Mouse (Mus musculus) testis, adult 2 months (tissue): Measurements from ENCODE around the gene Epha1. TPM values are rescaled to one million over a fixed set of nuclear protein-coding genes. Genes with fewer than 3 reads are reported as not detected.

Experiments used
- H3K27ac ChIP-seq: fragments of 200-500 bp; 2 replicates; pipeline ENCODE4 v1.5.1; 2012; ENCODE audit warnings: low read depth, low read length; ENCODE audit not compliant: control insufficient read depth, insufficient read depth
- H3K27me3 ChIP-seq: fragments of 200-500 bp; 2 replicates; pipeline ENCODE4 v1.6.1; 2012; ENCODE audit warnings: mild to moderate bottlenecking, low read length, moderate library complexity; ENCODE audit not compliant: control insufficient read depth, insufficient read depth
- H3K36me3 ChIP-seq: fragments of 200-500 bp; 2 replicates; pipeline ENCODE4 v1.6.1; 2012; ENCODE audit warnings: mild to moderate bottlenecking, low read length; ENCODE audit not compliant: control insufficient read depth, insufficient read depth
- H3K4me1 ChIP-seq: fragments of 200-500 bp; 2 replicates; pipeline ENCODE4 v1.6.1; 2012; ENCODE audit warnings: low read length; ENCODE audit not compliant: control insufficient read depth, insufficient read depth
- H3K4me3 ChIP-seq: fragments of 200-500 bp; 2 replicates; pipeline ENCODE4 v1.5.1; 2012; ENCODE audit warnings: low read depth, mild to moderate bottlenecking, low read length, moderate library complexity, mixed read lengths; ENCODE audit not compliant: control insufficient read depth
- CTCF ChIP-seq: fragments of 200-500 bp; IDR thresholded peaks from 2 replicates; pipeline ENCODE4 v1.5.1; 2012; ENCODE audit warnings: low read depth, mild to moderate bottlenecking, inconsistent platforms, low read length, moderate library complexity; ENCODE audit not compliant: control insufficient read depth, insufficient read depth, insufficient replicate concordance
- POLR2A ChIP-seq: fragments of 200-500 bp; IDR thresholded peaks from 2 replicates; pipeline ENCODE4 v1.6.1; 2012; ENCODE audit warnings: low read depth, mild to moderate bottlenecking, inconsistent platforms, low read length, moderate library complexity; ENCODE audit not compliant: control insufficient read depth
- polyA plus RNA-seq: library from polyadenylated mRNA; depleted of rRNA; stranded (reverse); fragments of >200 nt; gene quantifications from 2 replicates; pipeline ENCODE4 v1.2.3, GENCODE M21; 2012

Gene Epha1
- polyA plus RNA-seq, 1 experiment: 0.30 TPM

- Histone ChIP-seq H3K27ac (no peak overlapping the region), H3K36me3 (no peaks in the 10 kb centered on the region), H3K4me3 (no peak overlapping the region), H3K4me1 (peaks cover 8% of the 10 kb centered on the region), H3K27me3 (no peaks in the 10 kb centered on the region)
- TF ChIP-seq POLR2A (no peak), CTCF (no peak)
Observed at GRCm38 (mm10) chr6:42348281-42349005, 24.6 kb downstream of the Epha1 start.

- Histone ChIP-seq H3K4me3 (no peak overlapping the region), H3K27ac (no peak overlapping the region), H3K4me1 (peaks cover 6% of the 10 kb centered on the region), H3K27me3 (no peaks in the 10 kb centered on the region), H3K36me3 (no peaks in the 10 kb centered on the region)
- no peak for TF ChIP-seq CTCF
- TF ChIP-seq POLR2A: no peak
Observed at GRCm38 (mm10) chr6:42344255-42344654, 28.8 kb downstream of the Epha1 start.

- no peaks in the 10 kb centered on the region for H3K27me3 ChIP-seq
- no peak overlapping the region for H3K27ac ChIP-seq
- no peak for TF ChIP-seq POLR2A
- TF ChIP-seq CTCF: no peak
Observed at GRCm38 (mm10) chr6:42343361-42344120, 29.5 kb downstream of the Epha1 start.

GRCm38 (mm10) chr6:42342171-42342570 lies 30.9 kb downstream of the Epha1 start:
- Histone ChIP-seq H3K36me3 (no peaks in the 10 kb centered on the region), H3K27ac (no peak overlapping the region), H3K27me3 (no peaks in the 10 kb centered on the region), H3K4me3 (no peak overlapping the region), H3K4me1 (no peaks in the 10 kb centered on the region)
- no peak for TF ChIP-seq CTCF
- TF ChIP-seq POLR2A: no peak

More at GRCm38 (mm10) chr6:42343361-42344120, 29.5 kb downstream of the Epha1 start:
- H3K4me3 ChIP-seq: no peak overlapping the region
- no peaks in the 10 kb centered on the region for H3K36me3 ChIP-seq
- no peaks in the 10 kb centered on the region; the same call in 1 of the 2 replicates for H3K4me1 ChIP-seq

- Histone ChIP-seq H3K27ac (no peak overlapping the region), H3K4me1 (no peaks in the 10 kb centered on the region), H3K4me3 (no peak overlapping the region), H3K27me3 (no peaks in the 10 kb centered on the region), H3K36me3 (no peaks in the 10 kb centered on the region)
- no peak for TF ChIP-seq CTCF
- TF ChIP-seq POLR2A: no peak
Observed at GRCm38 (mm10) chr6:42339981-42340380, 33.1 kb downstream of the Epha1 start.

- TF ChIP-seq POLR2A (no peak), CTCF (no peak)
- H3K4me1 ChIP-seq: no peaks in the 10 kb centered on the region
- H3K27ac ChIP-seq: no peak overlapping the region
- H3K36me3 ChIP-seq: no peaks in the 10 kb centered on the region
- no peaks in the 10 kb centered on the region for H3K27me3 ChIP-seq
- H3K4me3 ChIP-seq: no peak overlapping the region
Observed at GRCm38 (mm10) chr6:42339189-42339588, 33.9 kb downstream of the Epha1 start.

- no peaks in the 10 kb centered on the region for H3K36me3 ChIP-seq
- no peak overlapping the region for H3K27ac ChIP-seq
- no peak overlapping the region for H3K4me3 ChIP-seq
- no peaks in the 10 kb centered on the region for H3K27me3 ChIP-seq
- no peak for TF ChIP-seq CTCF
- no peak for TF ChIP-seq POLR2A
- H3K4me1 ChIP-seq: no peaks in the 10 kb centered on the region
Observed at GRCm38 (mm10) chr6:42330946-42331345, 42.1 kb downstream of the Epha1 start.
